Mouse (Mus musculus) neural tube, embryonic 11.5 days (tissue): Measurements from ENCODE around the gene Dcpp1. TPM values are rescaled to one million over a fixed set of nuclear protein-coding genes. Genes with fewer than 3 reads are reported as not detected.
"Not testable (repeated sequence)": the region's sequence is repeated elsewhere in the genome, so short reads cannot be mapped to it uniquely, and the experiment has no call there.

Experiments
- ATAC-seq: fragments of 200-750 bp; cut with Nextera tagmentation; 2 replicates; pipeline ENCODE4 v1.8.0; 2017; ENCODE audit warnings: moderate number of reproducible peaks, mild to moderate bottlenecking, moderate TSS enrichment, moderate library complexity; ENCODE audit not compliant: insufficient read depth, low FRiP score, low TSS enrichment
- DNase-seq: peaks from one replicate; pipeline ENCODE4 v3.0.0-alpha.2; 2015; ENCODE audit warnings: low spot score
- H3K27ac ChIP-seq: fragments of 300-500 bp; sonication (generic); 2 replicates; pipeline ENCODE4 v1.5.1; 2014; ENCODE audit warnings: low read depth, mild to moderate bottlenecking, low read length
- H3K27me3 ChIP-seq: fragments of 300-500 bp; sonication (generic); 2 replicates; pipeline ENCODE4 v1.6.1; 2014; ENCODE audit warnings: mild to moderate bottlenecking, low read length, mixed read lengths; ENCODE audit not compliant: control insufficient read depth, insufficient read depth
- H3K36me3 ChIP-seq: fragments of 300-500 bp; sonication (generic); 2 replicates; pipeline ENCODE4 v1.6.1; 2014; ENCODE audit warnings: mild to moderate bottlenecking, low read length, moderate library complexity, mixed read lengths; ENCODE audit not compliant: control insufficient read depth, insufficient read depth
- H3K4me1 ChIP-seq: fragments of 300-500 bp; sonication (generic); 2 replicates; pipeline ENCODE4 v1.6.1; 2014; ENCODE audit warnings: low read length, mixed read lengths; ENCODE audit not compliant: control insufficient read depth, insufficient read depth
- H3K4me2 ChIP-seq: fragments of 300-500 bp; sonication (generic); 2 replicates; pipeline ENCODE4 v1.6.1; 2014; ENCODE audit warnings: low read depth, mild to moderate bottlenecking, moderate library complexity
- H3K4me3 ChIP-seq: fragments of 300-500 bp; sonication (generic); 2 replicates; pipeline ENCODE4 v1.5.1; 2014; ENCODE audit warnings: low read depth, low read length
- H3K9ac ChIP-seq: fragments of 300-500 bp; sonication (generic); 2 replicates; pipeline ENCODE4 v1.6.1; 2014; ENCODE audit warnings: mild to moderate bottlenecking, low read length
- H3K9me3 ChIP-seq: fragments of 300-500 bp; sonication (generic); 2 replicates; pipeline ENCODE4 v1.6.1; 2016; ENCODE audit warnings: low read length; ENCODE audit not compliant: control insufficient read depth
- WGBS: fragments of 180-500 bp; shearing (Covaris S2); extraction: QIAGEN DNeasy Blood & Tissue Kit; methylation state at CpG from one replicate; pipeline ENCODE4 v1.1.7; 2014; 5-methylcytosine and 5-hydroxymethylcytosine counted together
- polyA plus RNA-seq: library from polyadenylated mRNA; unstranded; fragments of >200 nt; fragmentation: Nextera tagmentation; extraction: Ambion mirVana; gene quantifications from 2 replicates; pipeline ENCODE4 v1.2.1, GENCODE M21; 2014

Dcpp1 gene
- polyA plus RNA-seq, 1 experiment from 2014 or later = not detected

- H3K9ac ChIP-seq = no peak overlapping the region
- no peak for ATAC-seq
- H3K4me3 ChIP-seq = no peak overlapping the region
- DNase-seq = no peak
- no peaks in the 10 kb centered on the region for H3K9me3 ChIP-seq
- WGBS = 88% methylated on average over 2 of the region's 2 CpGs
- H3K27me3 ChIP-seq = no peaks in the 10 kb centered on the region
- no peaks in the 10 kb centered on the region for H3K4me1 ChIP-seq
- no peaks in the 10 kb centered on the region for H3K36me3 ChIP-seq
- no peak overlapping the region for H3K4me2 ChIP-seq
- no peak overlapping the region for H3K27ac ChIP-seq
These were observed 3.5 kb upstream of the Dcpp1 start for GRCm38 (mm10) chr17:23877166-23877565.

GRCm38 (mm10) chr17:23917158-23917557 lies 36.5 kb downstream of the Dcpp1 start, which contains the start of gene Dcpp3:
TSS of gene Dcpp3 (plus strand) at chr17:23917458.
- WGBS = 68% methylated on average over 4 of the region's 4 CpGs
- not testable (repeated sequence) for H3K36me3 ChIP-seq, H3K27ac ChIP-seq, H3K9ac ChIP-seq, H3K9me3 ChIP-seq, H3K4me1 ChIP-seq, ATAC-seq, H3K27me3 ChIP-seq, DNase-seq, H3K4me3 ChIP-seq, H3K4me2 ChIP-seq

- peak; percentile 93 for DNase-seq
- no peaks in the 10 kb centered on the region for H3K27me3 ChIP-seq
- peak overlapping the region; percentile 51 for H3K4me2 ChIP-seq
- ATAC-seq = peak; percentile 98
- H3K4me3 ChIP-seq = peak overlapping the region; percentile 46
- under 1% methylated on average over 29 of the region's 29 CpGs for WGBS
- peaks cover 5% of the 10 kb centered on the region; the same call in 1 of the 2 replicates for H3K4me1 ChIP-seq
- no peaks in the 10 kb centered on the region for H3K36me3 ChIP-seq
- peak overlapping the region; percentile 95 for H3K27ac ChIP-seq
- no peaks in the 10 kb centered on the region for H3K9me3 ChIP-seq
- peak overlapping the region; percentile 71 for H3K9ac ChIP-seq
These were observed 43.9 kb downstream of the Dcpp1 start for GRCm38 (mm10) chr17:23924531-23925007.

DNA sequence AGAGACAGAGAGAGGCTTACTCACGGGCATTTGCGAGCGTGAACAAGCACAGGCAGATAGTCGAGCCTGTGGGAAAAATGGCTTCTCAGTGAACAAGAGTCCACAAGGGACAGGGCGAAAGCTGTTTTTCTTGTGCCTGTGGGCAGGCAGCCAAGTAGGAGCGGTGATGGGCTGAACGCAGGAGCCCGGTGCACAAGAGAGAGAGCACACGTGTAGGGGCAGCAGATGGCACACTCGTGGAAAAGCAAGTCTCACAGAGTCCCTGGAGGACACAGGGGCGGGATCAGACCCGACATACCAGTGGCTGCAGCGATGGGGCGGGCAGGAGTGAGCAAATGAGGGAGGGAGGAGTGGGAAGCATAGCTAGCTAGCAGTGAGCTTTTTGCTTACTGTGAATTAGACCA lies 44.4 kb downstream of the Dcpp1 start:
- Histone ChIP-seq H3K9ac (peak overlapping the region; percentile 71), H3K9me3 (no peaks in the 10 kb centered on the region), H3K36me3 (no peaks in the 10 kb centered on the region), H3K4me1 (peaks cover 5% of the 10 kb centered on the region; the same call in 1 of the 2 replicates), H3K27ac (peak overlapping the region; percentile 95), H3K27me3 (no peaks in the 10 kb centered on the region), H3K4me3 (peak overlapping the region; percentile 46), H3K4me2 (peak overlapping the region; percentile 51)
- WGBS = 0% methylated on average over 14 of the region's 14 CpGs
- peak; percentile 79 for DNase-seq
- peak; percentile 86 for ATAC-seq

- no peak for ATAC-seq
- Histone ChIP-seq H3K9ac (no peak overlapping the region), H3K9me3 (no peaks in the 10 kb centered on the region), H3K4me3 (no peak overlapping the region), H3K4me1 (no peaks in the 10 kb centered on the region), H3K36me3 (no peaks in the 10 kb centered on the region), H3K4me2 (no peak overlapping the region), H3K27me3 (no peaks in the 10 kb centered on the region), H3K27ac (no peak overlapping the region)
- no peak for DNase-seq
- 89% methylated on average over 5 of the region's 5 CpGs for WGBS
These were observed 50.5 kb downstream of the Dcpp1 start for GRCm38 (mm10) chr17:23931157-23931556.

Other genes starting within 250 kb of the Dcpp1 start
- gene Mmp25, start 235.6 kb upstream of the Dcpp1 start, polyA plus RNA-seq = 0.85 and 0.94 TPM in 2 replicates
- gene Bicdl2, start 220.4 kb upstream of the Dcpp1 start, polyA plus RNA-seq = 0.54 TPM in 1 of 2 replicates, not detected in the other
- gene Hcfc1r1, start 207.3 kb upstream of the Dcpp1 start, polyA plus RNA-seq = 52.5 and 60.1 TPM in 2 replicates
- gene Thoc6, start 207.0 kb upstream of the Dcpp1 start, polyA plus RNA-seq = 57.8 and 62.4 TPM in 2 replicates
- gene Tnfrsf12a, start 203.4 kb upstream of the Dcpp1 start, polyA plus RNA-seq = 2.3 and 3.6 TPM in 2 replicates
- gene Cldn6, start 201.6 kb upstream of the Dcpp1 start, polyA plus RNA-seq = 8.7 and 11.1 TPM in 2 replicates
- gene Cldn9, start 196.8 kb upstream of the Dcpp1 start, polyA plus RNA-seq = 1.3 and 1.9 TPM in 2 replicates
- 0.25 and 0.58 TPM in 2 replicates for gene 1520401A03Rik, start 158.1 kb upstream of the Dcpp1 start, polyA plus RNA-seq
- gene Pkmyt1, start 154.5 kb upstream of the Dcpp1 start, polyA plus RNA-seq = 37.2 and 44.5 TPM in 2 replicates
- gene Paqr4, start 140.0 kb upstream of the Dcpp1 start, polyA plus RNA-seq = 31.4 and 37.1 TPM in 2 replicates
- 6.8 and 7.8 TPM in 2 replicates for gene Kremen2, start 135.0 kb upstream of the Dcpp1 start, polyA plus RNA-seq
- 173 and 197 TPM in 2 replicates for gene Flywch1, start 109.3 kb upstream of the Dcpp1 start, polyA plus RNA-seq
- 29.1 and 32.6 TPM in 2 replicates for gene Flywch2, start 94.8 kb upstream of the Dcpp1 start, polyA plus RNA-seq
- 399 and 408 TPM in 2 replicates for gene Srrm2, start 90.3 kb upstream of the Dcpp1 start, polyA plus RNA-seq
- 1,025 and 1,061 TPM in 2 replicates for gene Elob, start 51.7 kb upstream of the Dcpp1 start, polyA plus RNA-seq
- gene Prss33, start 44.8 kb upstream of the Dcpp1 start, polyA plus RNA-seq = 0.18 TPM in 1 of 2 replicates, not detected in the other
- gene Prss32, start 37.0 kb upstream of the Dcpp1 start, polyA plus RNA-seq = not detected in 2 replicates
- 1.3 and 1.8 TPM in 2 replicates for gene Prss41, start 36.7 kb upstream of the Dcpp1 start, polyA plus RNA-seq
- gene Prss21, start 12.8 kb upstream of the Dcpp1 start, polyA plus RNA-seq = not detected in 2 replicates
- not detected in 2 replicates for gene Dcpp2, start within 50 bp of the Dcpp1 start, polyA plus RNA-seq
- not detected in 2 replicates for gene Dcpp3, start 36.6 kb downstream of the Dcpp1 start, polyA plus RNA-seq
- gene Sbp, start 60.8 kb downstream of the Dcpp1 start, polyA plus RNA-seq = not detected in 2 replicates
- not detected in 2 replicates for gene Sbpl, start 74.4 kb downstream of the Dcpp1 start, polyA plus RNA-seq
- gene Prss30, start 99.7 kb downstream of the Dcpp1 start, polyA plus RNA-seq = not detected in 2 replicates
- 0.17 TPM in 1 of 2 replicates, not detected in the other for gene Prss22, start 117.2 kb downstream of the Dcpp1 start, polyA plus RNA-seq
- 0.37 TPM in 1 of 2 replicates, not detected in the other for gene Prss27, start 157.3 kb downstream of the Dcpp1 start, polyA plus RNA-seq
- gene Kctd5, start 192.6 kb downstream of the Dcpp1 start, polyA plus RNA-seq = 87.6 and 94.5 TPM in 2 replicates